Mouse (Mus musculus): ENCODE data around the gene Ostm1. TPM values are rescaled to one million over a fixed set of nuclear protein-coding genes. Genes with fewer than 3 reads are reported as not detected.

Gene Ostm1
- polyA plus RNA-seq, 1 experiment, result 0.34 TPM

DNA sequence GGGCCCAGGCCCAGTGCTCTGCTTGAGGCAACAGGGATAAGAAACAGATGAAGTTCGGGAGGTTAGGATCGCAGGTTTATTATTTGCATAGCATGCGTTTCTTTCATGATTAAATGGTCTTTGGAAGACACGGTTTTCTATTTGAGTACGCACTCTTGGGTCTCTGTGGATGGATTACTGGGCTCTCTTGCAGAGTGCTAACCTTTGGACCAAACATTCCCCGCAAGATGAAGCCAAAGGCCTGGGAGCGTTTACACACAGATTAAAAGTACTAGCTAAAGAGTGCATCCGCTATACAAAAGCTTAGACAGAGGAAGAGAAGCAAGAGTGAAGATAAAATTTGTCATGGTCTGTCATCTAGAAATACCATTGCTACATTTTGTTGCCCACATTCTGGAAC is 98.8 kb downstream of the Ostm1 start:
- Histone ChIP-seq H3K4me3 (replicated peaks) (no peak overlapping the region), H3K36me3 (ENCODE audit: control insufficient read depth) (peaks cover 28% of the 10 kb centered on the region), H3K4me1 (ENCODE audit: control insufficient read depth) (peaks cover 34% of the 10 kb centered on the region), H3K27me3 (ENCODE audit: control insufficient read depth) (no peaks in the 10 kb centered on the region), H3K9me3 (ENCODE audit: control insufficient read depth, low read length) (0 out of 2 replicates have a peak, but pooled peaks cover 2% of the 10 kb centered on the region)
- TF ChIP-seq TAL1 (IDR thresholded peaks at IDR 0.05; ENCODE audit: low read length), result no peak
- TF ChIP-seq GATA1 (IDR thresholded peaks at IDR 0.05; ENCODE audit: low read length), result no peak

GRCm38 (mm10) chr10:42687873-42688272 is 104.3 kb downstream of the Ostm1 start:
- Histone ChIP-seq H3K36me3 (ENCODE audit: control insufficient read depth) (peaks cover 26% of the 10 kb centered on the region), H3K9me3 (ENCODE audit: control insufficient read depth, low read length) (0 out of 2 replicates have a peak, but pooled peaks cover 2% of the 10 kb centered on the region), H3K4me1 (ENCODE audit: control insufficient read depth) (peaks cover 4% of the 10 kb centered on the region), H3K27me3 (ENCODE audit: control insufficient read depth) (no peaks in the 10 kb centered on the region), H3K4me3 (replicated peaks) (no peak overlapping the region)
- TF ChIP-seq TAL1 (IDR thresholded peaks at IDR 0.05; ENCODE audit: low read length) (no peak), GATA1 (IDR thresholded peaks at IDR 0.05; ENCODE audit: low read length) (no peak)

DNA sequence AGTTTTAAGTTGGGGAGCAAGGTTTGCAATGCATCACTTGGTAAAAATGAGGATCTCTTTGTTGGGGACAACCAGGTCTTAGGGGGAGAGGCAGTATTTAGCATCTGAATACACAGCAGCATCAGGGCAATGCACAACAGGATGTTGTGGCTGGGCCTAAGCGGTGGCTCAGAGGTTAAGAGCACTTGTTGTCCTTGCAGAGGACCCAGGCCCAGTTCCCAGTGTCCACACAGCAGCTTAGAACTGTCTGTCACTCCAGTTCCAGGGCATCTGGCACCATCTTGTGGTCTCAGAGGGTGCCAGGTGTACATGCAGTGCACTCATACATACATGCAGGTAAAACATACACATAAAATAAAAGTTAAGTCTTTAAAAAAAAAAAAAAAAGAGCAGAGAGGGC is 106.1 kb downstream of the Ostm1 start:
- no peak for TF ChIP-seq TAL1 (IDR thresholded peaks at IDR 0.05; ENCODE audit: low read length)
- TF ChIP-seq GATA1 (IDR thresholded peaks at IDR 0.05; ENCODE audit: low read length), result no peak
- no peak overlapping the region for H3K4me3 ChIP-seq (replicated peaks)
- peaks cover 22% of the 10 kb centered on the region for H3K36me3 ChIP-seq (ENCODE audit: control insufficient read depth)
- H3K9me3 ChIP-seq (ENCODE audit: control insufficient read depth, low read length), result no peaks in the 10 kb centered on the region
- peaks cover 2% of the 10 kb centered on the region for H3K4me1 ChIP-seq (ENCODE audit: control insufficient read depth)
- H3K27me3 ChIP-seq (ENCODE audit: control insufficient read depth), result no peaks in the 10 kb centered on the region

DNA sequence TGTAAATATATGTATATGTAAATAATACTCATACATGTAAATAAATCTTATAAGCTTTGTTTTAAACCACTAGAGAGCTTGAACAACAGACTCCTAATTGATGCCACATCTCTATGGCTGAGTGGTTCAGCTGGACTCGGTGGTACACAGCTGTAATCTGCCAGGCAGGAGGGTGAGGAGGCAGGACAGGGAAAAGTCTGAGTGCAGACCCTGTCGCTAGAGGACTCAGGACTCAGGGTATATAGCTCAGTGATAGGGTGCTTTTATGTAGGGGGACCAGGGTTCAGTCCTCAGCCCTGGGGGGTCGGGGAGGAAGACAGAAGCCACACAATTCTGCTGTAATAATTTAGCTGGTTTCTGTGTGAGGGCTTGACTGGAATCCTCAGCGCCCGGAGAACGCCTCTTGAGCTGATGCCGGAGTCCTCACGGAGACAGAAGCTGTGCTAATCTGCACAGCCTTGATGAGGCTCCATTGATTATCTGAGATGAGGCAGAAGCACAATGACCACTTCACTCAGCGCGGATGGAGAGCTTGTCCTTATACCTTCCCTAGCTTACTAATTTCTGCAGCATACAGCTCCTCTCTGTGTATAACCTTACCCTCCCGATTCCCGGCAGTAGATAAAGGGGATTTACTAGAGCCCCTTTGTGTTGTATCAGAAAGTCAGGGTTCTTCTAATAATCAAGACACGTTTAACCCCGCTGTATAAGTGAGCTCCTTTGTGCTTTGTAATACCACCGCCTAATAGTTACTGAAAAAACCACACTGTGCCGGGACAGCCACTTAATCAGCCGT is 106.8 kb downstream of the Ostm1 start:
- Histone ChIP-seq H3K36me3 (ENCODE audit: control insufficient read depth) (peaks cover 24% of the 10 kb centered on the region), H3K4me3 (replicated peaks) (no peak overlapping the region), H3K9me3 (ENCODE audit: control insufficient read depth, low read length) (no peaks in the 10 kb centered on the region), H3K4me1 (ENCODE audit: control insufficient read depth) (peaks cover 2% of the 10 kb centered on the region), H3K27me3 (ENCODE audit: control insufficient read depth) (no peaks in the 10 kb centered on the region)
- TF ChIP-seq TAL1 (IDR thresholded peaks at IDR 0.05; ENCODE audit: low read length) (no peak), GATA1 (IDR thresholded peaks at IDR 0.05; ENCODE audit: low read length) (no peak)

DNA sequence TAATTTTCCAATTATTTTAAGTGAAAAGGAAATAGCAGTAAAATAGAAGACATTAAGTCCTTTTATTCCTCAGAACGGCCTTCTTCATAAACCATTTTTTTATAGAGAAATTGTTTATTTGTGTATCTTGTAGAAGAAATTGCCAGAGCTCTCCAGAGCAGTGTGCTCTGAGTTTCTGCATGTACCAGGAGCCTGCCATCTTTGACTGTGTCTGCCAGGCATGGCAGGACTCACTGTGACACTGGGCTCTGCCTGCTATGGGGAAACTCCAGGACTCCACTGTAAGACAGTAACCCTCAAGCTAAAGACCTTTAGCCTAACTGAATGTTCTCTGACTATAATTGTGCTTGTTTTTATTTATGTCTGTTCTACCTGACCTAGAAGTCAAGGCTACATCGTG is 107.4 kb downstream of the Ostm1 start:
- Histone ChIP-seq H3K9me3 (ENCODE audit: control insufficient read depth, low read length) (no peaks in the 10 kb centered on the region), H3K36me3 (ENCODE audit: control insufficient read depth) (peaks cover 23% of the 10 kb centered on the region), H3K27me3 (ENCODE audit: control insufficient read depth) (no peaks in the 10 kb centered on the region), H3K4me3 (replicated peaks) (no peak overlapping the region), H3K4me1 (ENCODE audit: control insufficient read depth) (peaks cover 2% of the 10 kb centered on the region)
- TF ChIP-seq GATA1 (IDR thresholded peaks at IDR 0.05; ENCODE audit: low read length) (no peak), TAL1 (IDR thresholded peaks at IDR 0.05; ENCODE audit: low read length) (no peak)

- Histone ChIP-seq H3K4me3 (replicated peaks) (no peak overlapping the region), H3K36me3 (ENCODE audit: control insufficient read depth) (peaks cover 30% of the 10 kb centered on the region), H3K4me1 (ENCODE audit: control insufficient read depth) (no peaks in the 10 kb centered on the region), H3K9me3 (ENCODE audit: control insufficient read depth, low read length) (no peaks in the 10 kb centered on the region), H3K27me3 (ENCODE audit: control insufficient read depth) (no peaks in the 10 kb centered on the region)
- no peak for TF ChIP-seq GATA1 (IDR thresholded peaks at IDR 0.05; ENCODE audit: low read length)
- no peak for TF ChIP-seq TAL1 (IDR thresholded peaks at IDR 0.05; ENCODE audit: low read length)
These were observed 108.5 kb downstream of the Ostm1 start for GRCm38 (mm10) chr10:42692095-42692494.

GRCm38 (mm10) chr10:42692794-42693193 is 109.2 kb downstream of the Ostm1 start:
- Histone ChIP-seq H3K36me3 (ENCODE audit: control insufficient read depth) (peaks cover 30% of the 10 kb centered on the region), H3K4me1 (ENCODE audit: control insufficient read depth) (no peaks in the 10 kb centered on the region), H3K4me3 (replicated peaks) (no peak overlapping the region), H3K9me3 (ENCODE audit: control insufficient read depth, low read length) (no peaks in the 10 kb centered on the region), H3K27me3 (ENCODE audit: control insufficient read depth) (no peaks in the 10 kb centered on the region)
- TF ChIP-seq GATA1 (IDR thresholded peaks at IDR 0.05; ENCODE audit: low read length) (no peak), TAL1 (IDR thresholded peaks at IDR 0.05; ENCODE audit: low read length) (no peak)

DNA sequence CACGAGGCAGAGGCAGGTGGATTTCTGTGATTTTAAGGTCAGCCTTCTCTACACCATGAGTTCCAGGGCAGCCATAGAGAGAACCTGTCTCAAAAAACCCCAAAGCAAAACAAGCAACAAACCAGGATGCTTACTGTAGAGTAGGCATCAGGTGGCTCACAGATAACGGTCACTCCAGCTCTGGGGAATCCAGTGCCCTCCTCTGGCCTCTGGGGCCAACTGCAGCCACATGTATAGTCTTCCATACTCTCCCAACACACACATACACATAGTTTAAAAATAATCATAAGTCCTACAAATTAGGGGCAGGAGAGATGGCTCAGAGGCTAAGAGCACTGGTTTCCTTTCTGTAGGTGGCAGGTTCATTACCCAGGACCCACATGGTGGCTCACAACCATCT is 109.9 kb downstream of the Ostm1 start:
- Histone ChIP-seq H3K4me3 (replicated peaks) (no peak overlapping the region), H3K9me3 (ENCODE audit: control insufficient read depth, low read length) (no peaks in the 10 kb centered on the region), H3K27me3 (ENCODE audit: control insufficient read depth) (no peaks in the 10 kb centered on the region), H3K4me1 (ENCODE audit: control insufficient read depth) (no peaks in the 10 kb centered on the region), H3K36me3 (ENCODE audit: control insufficient read depth) (peaks cover 36% of the 10 kb centered on the region)
- no peak for TF ChIP-seq TAL1 (IDR thresholded peaks at IDR 0.05; ENCODE audit: low read length)
- no peak for TF ChIP-seq GATA1 (IDR thresholded peaks at IDR 0.05; ENCODE audit: low read length)

DNA sequence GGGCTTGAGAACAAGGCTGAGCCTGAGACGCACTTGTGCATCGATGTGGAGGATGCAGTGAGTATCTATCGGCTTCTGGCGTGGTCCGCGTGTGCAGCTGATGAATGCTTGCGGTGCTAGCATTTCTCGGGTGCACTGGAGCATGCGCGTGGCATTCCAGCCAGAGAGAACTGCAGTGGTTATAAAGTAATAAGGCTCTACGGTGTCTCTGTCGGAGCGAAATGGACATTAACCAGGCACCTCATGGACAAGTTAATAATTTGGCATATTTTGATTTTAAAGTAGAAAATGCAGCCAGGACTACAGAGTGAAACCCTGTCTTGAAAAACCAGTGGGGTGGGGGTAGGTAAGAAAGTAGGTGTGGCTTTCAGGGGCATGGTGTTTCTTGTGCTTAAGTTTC is 112.7 kb downstream of the Ostm1 start:
- peaks cover 54% of the 10 kb centered on the region for H3K36me3 ChIP-seq (ENCODE audit: control insufficient read depth)

More for the DNA sequence above, 112.7 kb downstream of the Ostm1 start:
- TF ChIP-seq GATA1 (IDR thresholded peaks at IDR 0.05; ENCODE audit: low read length), result no peak
- no peak for TF ChIP-seq TAL1 (IDR thresholded peaks at IDR 0.05; ENCODE audit: low read length)
- H3K4me1 ChIP-seq (ENCODE audit: control insufficient read depth), result no peaks in the 10 kb centered on the region
- H3K27me3 ChIP-seq (ENCODE audit: control insufficient read depth), result no peaks in the 10 kb centered on the region
- H3K4me3 ChIP-seq (replicated peaks), result no peak overlapping the region
- H3K9me3 ChIP-seq (ENCODE audit: control insufficient read depth, low read length), result no peaks in the 10 kb centered on the region
